Mouse (Mus musculus) spleen, adult 2 months (tissue): ENCODE results near the gene Rhobtb3.

ENCODE experiments used
- CTCF ChIP-seq: fragments of 200-500 bp; IDR thresholded peaks from 2 replicates; pipeline ENCODE4 v1.5.1; 2011; ENCODE audit warnings: mild to moderate bottlenecking, inconsistent platforms; ENCODE audit not compliant: insufficient read depth, insufficient read length, insufficient replicate concordance; ENCODE audit errors: extremely low read depth
- POLR2A ChIP-seq: fragments of 200-500 bp; IDR thresholded peaks from 2 replicates; pipeline ENCODE4 v1.6.1; 2011; ENCODE audit warnings: low read depth, low read length, inconsistent platforms

DNA sequence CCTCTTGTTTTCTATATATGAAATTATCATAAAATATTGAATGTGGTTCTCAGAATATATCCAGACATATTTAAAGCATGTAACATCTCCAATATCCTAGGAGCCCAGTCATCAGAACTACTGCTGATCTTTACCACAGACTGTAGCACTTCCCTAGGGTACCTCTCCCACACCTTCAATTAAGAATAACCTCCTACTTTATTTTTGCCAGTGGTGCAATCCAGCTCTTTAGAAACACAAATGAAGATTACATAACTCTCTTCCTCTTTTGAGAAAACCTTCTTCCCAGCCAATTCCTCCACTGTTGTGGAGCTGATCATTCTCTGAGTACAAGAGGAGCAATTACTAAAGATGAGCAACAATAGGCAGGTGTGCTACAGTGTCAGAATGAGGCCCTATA lies 123.8 kb downstream of the Rhobtb3 start:
- TF ChIP-seq CTCF (no peak), POLR2A (no peak)
